Mouse (Mus musculus): Measurements from ENCODE around the gene Txndc9.

GRCm38 (mm10) chr1:37958516-37958915 is 39.2 kb downstream of the Txndc9 start:
- TF ChIP-seq EP300 (IDR thresholded peaks at IDR 0.05; ENCODE audit: low read depth in 1 of 2, low read length in 2 of 2) (no peak), POLR2A (IDR thresholded peaks at IDR 0.05; ENCODE audit: control insufficient read depth in 1 of 2, insufficient read depth in 1 of 2, low read depth in 1 of 2, low read length in 2 of 2, poor library complexity in 1 of 2) (no peak), CHD2 (IDR thresholded peaks at IDR 0.05; ENCODE audit: low read length) (no peak), ETS1 (IDR thresholded peaks at IDR 0.05; ENCODE audit: low read depth, low read length) (no peak), JUND (IDR thresholded peaks at IDR 0.05; ENCODE audit: low read depth, low read length) (no peak), CTCF (IDR thresholded peaks at IDR 0.05 in 2 of 3, conservative IDR thresholded peaks at IDR 0.05 in 1 of 3; ENCODE audit: control insufficient read depth in 1 of 3, insufficient read depth in 1 of 3, low read depth in 2 of 3, low read length in 3 of 3, poor library complexity in 1 of 3, severe bottlenecking in 1 of 3) (no peak), KAT2A (conservative IDR thresholded peaks at IDR 0.05; ENCODE audit: low read depth, low read length) (no peak), MYC (IDR thresholded peaks at IDR 0.05; ENCODE audit: low read depth, low read length) (no peak), NRF1 (IDR thresholded peaks at IDR 0.05; ENCODE audit: insufficient read depth, low read depth, low read length, poor library complexity, severe bottlenecking) (no peak), GABPA (IDR thresholded peaks at IDR 0.05; ENCODE audit: low read depth, low read length) (no peak), USF1 (IDR thresholded peaks at IDR 0.05; ENCODE audit: low read depth, low read length) (no peak), E2F4 (IDR thresholded peaks at IDR 0.05; ENCODE audit: borderline replicate concordance, low read depth, low read length) (no peak)

Measured in MEL (cell line).